Mouse (Mus musculus) adrenal gland, adult 8-10 months (tissue): Measurements from ENCODE around the gene Rassf5. TPM values are rescaled to one million over a fixed set of nuclear protein-coding genes. Genes with fewer than 3 reads are reported as not detected.
"Not testable (repeated sequence)": the region's sequence is repeated elsewhere in the genome, so short reads cannot be mapped to it uniquely, and the experiment has no call there.

Experiments used
- DNase-seq: peaks from one replicate; pipeline ENCODE4 v3.0.0; 2022
- total RNA-seq, 4 experiments: library from RNA; stranded (reverse); gene quantifications; 2 replicates each; pipeline ENCODE4 v1.2.4; 2022

Gene Rassf5
- total RNA-seq, 4 experiments from 2014 or later: 13.1 to 23.8 (median 20.7) TPM

DNA sequence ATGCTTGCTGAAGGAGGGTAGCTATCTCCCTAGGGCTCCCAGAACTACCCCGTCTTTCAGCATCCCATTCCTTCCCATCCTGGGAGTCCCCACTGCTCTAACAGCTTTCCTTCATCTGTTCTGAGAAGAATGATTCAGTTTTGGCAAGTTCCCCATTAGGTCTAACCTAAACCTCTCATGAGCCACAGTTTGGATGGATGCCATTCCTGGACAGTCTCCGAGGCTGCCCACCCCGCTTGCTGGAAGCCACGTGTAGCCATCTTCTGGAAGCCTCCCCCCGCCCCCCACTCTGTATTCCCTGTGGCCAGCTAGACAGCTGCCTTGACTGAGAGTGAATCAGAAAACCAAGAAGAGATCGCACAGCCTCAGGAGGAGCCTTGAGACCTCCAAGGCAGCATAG is 12.2 kb upstream of the Rassf5 start:
- DNase-seq: no peak

DNA sequence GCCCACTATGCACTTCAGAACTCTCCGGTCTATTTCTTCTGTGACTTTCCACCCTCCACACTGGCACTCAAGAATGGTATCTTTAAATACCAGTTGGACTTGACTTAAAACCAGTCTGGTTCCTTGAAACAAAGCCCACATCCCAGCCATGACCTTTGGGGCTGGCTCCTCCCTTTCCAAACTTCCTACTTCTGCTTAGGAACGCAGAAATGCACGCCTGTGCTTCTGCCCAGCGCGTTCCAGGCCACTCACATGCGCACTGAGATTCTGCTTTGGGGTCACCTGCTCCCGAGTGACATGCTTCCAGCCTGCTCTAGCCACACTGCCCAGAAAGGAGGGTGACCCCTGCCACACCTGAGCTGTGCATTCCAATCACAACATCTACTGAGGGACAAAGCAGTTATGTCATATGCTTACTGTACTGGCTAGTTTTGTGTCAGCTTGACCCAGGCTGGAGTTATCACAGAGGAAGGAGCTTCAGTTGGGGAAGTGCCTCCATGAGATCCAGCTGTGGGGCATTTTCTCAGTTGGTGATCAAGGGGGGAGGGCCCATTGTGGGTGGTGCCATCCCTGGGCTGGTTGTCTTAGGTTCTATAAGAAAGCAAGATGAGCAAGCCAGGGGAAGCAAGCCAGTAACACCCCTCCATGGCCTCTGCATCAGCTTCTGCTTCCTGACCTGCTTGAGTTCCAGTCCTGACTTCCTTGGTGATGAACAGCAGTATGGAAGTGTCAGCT is 7.6 kb upstream of the Rassf5 start:
- not testable (repeated sequence) for DNase-seq

DNA sequence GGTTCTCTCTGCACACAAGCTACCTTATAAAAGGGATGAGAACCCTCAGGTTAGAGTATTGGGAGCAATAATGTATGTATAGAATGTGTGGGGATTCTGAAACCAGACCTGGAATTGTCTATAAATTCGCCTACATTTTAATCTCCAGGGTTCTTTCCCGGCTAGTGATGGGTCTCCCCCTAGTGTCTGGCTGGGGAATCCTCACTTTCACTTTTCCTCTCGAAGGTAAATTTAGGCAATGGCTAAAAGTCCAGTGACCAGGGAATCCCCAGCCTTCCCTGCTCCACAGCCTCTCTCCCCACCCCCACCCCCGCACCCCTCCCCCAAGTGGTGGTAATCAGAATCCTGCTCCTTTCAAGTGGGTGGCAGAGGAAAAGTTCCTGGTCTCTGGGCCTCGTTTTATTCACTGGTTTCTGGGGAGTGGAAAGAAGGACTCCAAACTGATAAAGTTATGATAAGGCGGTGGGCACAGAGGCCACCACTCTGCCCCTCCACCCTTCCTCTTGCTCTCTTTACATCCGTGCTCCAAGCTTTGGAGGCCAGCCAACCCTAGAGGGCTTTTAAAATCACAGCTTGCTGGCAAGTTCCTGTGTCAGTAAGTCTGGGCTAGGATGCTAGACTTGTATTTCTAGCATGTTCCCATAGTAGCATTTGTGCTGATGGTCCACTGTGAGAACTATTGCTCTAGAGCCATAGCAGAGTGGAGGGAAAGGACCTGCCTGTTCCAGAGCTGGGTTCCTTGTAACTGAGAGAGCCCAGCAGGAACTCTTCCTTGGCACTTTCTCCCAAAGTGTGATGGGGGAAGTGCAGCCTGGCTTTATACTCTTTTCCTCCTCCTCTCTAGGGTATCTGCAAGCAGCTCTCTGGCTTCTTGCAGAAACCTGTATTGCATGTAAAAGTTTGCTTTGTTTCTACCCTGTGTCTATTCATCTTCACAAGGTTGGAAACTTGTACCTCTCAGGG is 1.7 kb upstream of the Rassf5 start:
- DNase-seq: no peak

DNA sequence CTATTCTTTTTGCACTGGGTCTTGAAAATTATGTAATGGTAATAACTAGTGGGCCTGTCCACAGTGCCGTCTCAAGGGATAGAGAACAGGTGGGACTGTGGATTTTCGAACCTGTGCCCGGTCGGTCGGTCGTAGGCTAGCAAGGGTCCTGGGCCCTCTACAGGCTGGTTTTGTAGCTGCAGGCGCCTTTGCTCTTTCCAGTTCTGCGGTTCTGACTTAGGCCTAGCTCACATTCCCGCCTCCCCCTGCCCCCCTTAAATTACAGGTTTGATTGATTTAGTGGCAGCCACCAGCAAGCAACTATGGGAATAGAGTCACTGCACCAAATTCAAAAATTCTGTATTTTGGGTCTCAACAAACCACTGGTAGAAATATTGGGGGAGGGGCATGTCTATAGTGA is 868 bp upstream of the Rassf5 start:
- no peak for DNase-seq

DNA sequence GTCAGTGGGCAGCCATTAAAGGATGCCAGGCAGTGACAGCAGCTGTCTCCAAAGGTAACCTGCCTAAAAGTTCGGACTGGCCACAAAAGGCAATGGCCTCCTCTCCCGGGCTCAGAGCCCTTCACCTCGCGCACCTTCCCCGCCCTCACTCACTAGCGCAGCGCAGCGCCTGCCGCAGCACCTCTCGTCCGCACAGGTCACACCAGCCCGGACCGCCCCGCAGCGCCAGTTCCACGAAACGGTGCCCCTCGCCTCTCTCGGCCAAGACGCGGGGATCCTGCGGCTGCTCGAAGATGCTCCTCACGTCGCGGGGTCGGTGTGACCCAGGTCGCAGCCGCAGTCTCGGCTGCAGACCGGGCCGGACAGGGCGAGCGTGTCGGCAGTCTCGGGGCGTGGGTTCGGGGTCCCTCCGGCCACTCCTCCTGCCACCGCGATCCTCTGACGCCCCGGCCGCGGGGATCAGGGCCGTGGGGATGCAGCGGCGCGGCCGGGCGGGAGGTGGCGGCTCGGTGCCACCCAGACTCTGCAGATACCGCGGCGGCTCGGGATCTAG is 446 bp downstream of the Rassf5 start:
- no peak for DNase-seq

DNA sequence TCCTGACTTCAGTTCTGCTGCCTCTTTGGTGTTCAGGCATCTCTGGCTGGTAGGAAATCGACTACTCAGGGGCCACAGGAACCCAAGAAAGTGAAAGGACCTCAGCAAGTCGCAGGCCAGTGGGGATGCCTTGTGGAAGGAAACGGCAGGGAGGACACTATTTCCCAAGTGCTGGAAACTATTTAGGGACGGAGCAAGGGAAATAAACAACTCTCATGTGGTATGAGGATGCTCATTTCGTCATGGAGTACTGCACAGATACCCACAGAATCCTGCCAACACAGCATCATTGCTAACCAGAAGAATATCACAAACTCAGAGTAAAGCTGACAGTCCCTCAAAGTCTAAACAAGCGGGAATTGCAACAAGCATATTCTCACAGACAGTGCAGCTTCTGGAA is 2.1 kb downstream of the Rassf5 start:
- DNase-seq: no peak

DNA sequence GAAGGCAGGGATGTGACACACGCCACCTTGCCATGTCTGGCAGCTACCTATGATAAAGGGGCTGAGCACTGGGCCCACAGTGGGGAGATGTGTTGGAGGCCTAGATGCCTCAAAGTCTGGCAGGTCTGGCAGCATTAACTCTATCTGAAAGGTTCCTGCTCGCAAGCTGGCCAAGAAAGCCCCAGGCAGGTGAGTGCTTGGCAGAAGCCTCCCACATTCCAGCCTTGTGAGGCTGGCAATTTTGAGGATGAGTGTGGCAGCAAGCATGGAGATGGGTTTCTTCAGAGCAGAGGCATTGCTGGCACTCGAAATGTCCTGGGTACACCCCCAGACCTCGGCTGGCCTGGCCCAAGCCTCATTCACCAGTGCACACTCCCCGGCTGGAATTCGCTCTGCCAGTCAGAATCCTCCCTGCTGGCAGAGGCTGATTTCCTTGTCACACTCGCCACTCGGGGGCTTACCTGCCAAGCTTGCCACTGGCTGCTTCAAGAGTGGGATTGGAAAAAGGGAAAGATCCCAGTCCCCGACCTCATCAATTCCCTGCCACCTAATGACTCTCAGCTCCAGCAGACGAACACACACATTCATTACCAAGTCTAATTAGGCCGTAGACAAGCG is 5.4 kb downstream of the Rassf5 start:
- DNase-seq: no peak

DNA sequence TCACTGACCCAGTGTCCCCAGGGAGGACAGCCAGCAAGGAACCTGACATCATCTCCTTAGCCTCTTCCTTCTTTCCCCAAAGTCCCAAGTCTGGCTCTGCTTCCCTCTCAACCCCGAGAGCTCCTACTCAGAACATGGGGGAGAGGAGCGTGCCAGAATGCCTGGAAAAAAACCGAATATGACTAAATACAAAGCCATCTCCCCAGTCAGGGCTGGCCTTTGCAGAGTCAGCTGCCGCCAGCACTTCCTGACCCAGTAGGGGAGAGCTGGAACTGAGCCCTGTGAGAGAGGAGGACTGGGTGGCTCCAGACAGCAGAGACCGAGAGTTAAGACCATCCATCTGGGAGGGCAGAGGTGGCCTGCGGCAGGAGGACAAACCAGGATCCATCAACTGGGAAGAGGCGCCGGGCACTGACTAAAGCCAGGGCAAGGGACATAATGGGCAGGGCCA is 6.1 kb downstream of the Rassf5 start:
- DNase-seq: peak; percentile 77

DNA sequence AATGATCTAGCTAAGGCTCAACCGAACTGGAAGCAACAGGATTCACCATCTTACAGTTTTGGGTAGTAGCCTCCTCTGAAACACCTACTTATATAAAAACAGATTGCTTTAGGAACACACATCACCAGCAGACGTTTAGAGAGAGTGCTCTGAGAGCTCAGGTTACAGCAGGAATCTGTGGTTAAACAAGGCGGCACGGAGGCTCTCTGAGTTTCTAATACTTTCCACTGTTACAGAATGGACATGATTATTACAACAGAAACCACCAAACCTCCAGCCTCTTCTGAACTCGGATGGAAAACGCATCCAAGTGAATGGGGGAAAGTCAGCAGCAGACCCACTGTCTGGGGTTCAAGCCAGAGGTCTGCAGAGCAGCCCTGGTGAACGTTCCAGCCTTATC is 9.0 kb downstream of the Rassf5 start:
- no peak for DNase-seq

DNA sequence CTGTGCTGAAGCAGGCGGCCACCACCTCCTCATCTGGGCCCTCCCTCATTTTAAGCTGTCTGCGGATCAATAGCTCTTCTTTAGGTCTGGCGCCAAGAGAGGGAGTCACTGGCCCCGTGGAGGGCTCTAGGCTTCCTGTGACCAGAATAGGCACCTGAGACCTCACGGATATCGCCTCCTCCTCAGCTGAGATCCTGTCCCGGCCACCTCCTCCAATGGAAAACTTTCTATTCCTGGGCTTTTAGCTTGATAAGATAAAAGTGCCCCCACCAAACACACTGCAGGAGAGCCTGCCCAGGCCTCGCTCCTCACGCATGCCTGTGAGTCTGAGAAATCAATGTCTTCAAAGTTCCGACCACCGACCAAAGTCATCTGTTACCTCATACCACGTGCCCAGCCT is 11.5 kb downstream of the Rassf5 start:
- DNase-seq: no peak

DNA sequence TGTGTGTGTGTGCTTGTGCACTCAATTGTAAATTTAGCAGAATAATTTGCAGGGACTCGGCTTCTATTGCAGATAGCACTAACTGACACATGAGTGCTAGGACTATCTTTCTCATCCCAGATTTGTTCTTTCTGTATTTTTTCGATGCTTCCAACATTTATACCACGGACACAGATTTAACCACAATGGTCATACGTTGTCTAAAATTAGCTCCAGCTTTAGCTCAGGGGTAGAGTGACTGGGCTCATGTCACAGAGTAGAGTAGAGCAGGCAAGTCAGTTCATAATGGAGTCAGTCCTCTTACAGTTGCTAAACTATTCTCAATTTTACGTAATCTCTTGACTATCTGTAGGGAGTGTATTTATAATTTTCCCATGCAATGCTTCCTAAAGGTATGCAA is 16.4 kb downstream of the Rassf5 start:
- DNase-seq: no peak

DNA sequence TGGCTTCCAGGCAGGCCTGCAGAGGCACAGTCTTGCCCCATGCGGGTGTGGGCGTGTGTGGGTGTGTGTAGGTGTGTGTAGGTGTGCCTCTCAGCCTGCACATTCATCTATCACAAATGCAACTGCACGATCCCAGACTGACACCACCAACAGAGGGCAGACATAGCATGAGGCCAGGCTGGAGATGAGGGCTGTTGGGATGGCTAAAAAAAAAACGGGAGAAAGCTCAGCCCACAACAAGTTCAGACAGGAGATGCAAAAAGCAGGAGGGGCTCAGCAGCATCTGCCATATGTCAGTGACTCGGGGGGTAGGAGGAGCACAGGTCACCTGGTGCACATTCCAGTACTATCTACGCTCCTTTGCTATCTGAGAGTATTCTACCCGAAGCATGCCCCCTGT is 16.8 kb downstream of the Rassf5 start:
- no peak for DNase-seq

DNA sequence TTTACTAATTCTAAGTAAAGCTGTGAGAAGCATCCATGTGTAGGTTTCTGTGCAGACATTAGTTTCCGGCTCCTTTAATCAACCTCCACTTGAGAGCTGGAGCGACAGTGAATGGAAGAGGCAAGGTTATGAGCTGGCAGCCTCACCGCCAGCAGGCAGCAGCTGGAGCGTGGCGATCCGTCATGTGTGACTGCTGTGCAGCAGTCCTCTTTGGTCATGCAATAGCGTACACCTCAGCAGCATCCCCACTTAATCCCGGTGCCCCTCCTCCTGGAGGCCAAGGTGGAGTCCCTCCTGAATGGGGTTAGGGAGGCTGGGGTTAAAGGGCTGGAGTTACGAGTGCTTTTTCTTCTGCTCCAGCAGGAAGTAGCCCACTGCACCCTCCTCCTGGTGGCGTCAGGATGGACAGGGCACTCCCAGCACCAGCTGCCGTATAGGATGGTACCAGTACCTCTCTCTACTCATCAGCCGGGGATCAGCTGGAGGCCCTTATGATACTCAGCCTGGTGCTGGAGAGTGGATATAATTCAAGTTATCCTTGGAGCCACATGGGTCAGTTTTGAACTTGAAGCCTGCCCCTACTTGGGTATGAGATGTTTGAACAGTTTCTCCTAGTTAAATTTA is 20.1 kb downstream of the Rassf5 start:
- no peak for DNase-seq

DNA sequence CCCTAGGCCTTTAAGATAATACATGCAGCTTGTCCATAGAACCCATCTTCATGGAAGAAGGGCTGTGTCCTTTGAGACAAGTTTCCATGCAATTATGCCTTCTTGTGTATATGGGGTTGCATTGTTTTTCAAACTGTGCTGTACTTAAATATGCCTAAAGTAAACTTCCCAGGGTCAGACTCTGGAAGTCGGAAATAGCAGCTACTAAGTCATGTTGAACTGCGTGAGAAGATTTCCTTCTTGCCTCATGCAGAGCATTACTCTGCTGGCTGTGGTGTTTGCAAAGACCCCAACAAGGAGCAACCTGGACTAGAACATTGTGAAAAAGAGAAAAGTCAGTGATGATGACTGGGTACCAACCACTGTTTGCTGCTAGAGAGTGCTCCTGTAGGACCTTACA is 21.7 kb downstream of the Rassf5 start:
- no peak for DNase-seq

DNA sequence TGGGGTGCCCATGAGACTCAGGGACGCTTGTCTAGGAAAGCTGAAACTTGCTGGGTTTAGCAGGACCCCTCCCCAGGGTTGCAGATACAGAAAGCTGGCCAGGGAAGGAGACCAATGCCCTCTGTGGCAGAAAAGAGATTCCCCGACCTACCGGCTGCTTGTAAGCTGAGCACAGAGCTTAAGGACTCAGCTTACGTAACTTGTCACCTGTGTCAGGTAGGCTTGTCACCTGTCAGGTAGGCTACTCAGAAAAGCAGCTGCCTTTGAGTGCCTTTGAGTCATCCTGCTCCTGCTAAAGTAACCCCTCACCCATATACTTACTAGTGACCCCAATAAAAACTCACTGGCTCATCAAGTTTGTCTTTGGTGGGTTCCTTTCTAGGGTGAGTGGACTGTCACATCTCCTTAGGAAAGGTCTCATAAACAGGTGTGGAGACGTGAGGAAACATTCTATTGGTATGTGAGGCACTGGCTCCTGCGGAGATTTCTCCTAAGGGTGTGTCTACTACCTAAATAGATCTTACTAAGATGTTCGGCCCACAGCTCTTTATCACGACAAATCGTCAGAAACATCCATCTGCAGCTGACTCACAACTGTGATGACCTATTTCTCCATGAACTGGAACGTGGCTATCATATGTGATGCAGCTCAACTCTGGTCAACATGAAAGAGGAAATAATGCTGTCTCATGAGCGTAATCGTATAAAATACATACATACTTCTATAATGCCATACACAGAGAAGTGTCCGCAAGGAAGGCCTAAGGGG is 23.1 kb downstream of the Rassf5 start:
- no peak for DNase-seq

DNA sequence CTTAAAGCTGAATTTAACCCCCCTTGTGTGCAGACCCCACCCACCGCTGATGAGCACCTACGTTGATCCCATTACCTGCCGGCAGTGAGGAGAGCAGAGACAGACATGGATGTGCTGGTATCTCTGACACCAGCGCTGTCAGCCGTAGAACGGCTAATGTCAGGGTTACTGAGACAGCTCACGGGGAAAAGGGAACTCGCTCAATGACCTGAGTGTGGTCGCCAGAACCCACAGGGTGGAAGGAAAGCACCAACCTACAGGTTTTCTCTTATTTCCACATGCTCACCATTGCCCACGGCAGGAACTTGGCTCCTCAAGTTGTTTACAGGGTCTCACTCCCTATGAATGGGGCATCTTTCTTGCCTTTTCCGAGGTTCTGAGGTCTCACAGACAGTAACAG is 26.1 kb downstream of the Rassf5 start:
- no peak for DNase-seq

DNA sequence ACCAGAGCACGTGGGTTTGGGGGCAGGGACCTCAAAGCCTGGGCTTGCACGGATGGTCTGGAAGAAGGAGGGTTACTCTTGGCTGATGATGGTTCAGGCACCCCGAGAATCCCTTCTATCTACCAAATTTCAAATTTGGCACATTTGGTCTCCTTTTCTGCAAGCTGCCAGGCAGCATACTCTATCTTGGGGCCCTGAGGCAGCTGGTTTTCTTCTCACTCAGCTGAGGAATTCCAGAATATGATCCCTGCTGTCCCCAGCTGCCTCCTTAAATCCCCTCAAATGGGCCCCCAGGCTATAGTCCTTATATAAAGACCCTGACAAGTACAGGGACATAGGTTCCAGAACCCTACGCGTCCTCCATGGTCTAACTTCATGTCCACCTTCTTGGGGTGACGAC is 31.7 kb downstream of the Rassf5 start:
- no peak for DNase-seq

DNA sequence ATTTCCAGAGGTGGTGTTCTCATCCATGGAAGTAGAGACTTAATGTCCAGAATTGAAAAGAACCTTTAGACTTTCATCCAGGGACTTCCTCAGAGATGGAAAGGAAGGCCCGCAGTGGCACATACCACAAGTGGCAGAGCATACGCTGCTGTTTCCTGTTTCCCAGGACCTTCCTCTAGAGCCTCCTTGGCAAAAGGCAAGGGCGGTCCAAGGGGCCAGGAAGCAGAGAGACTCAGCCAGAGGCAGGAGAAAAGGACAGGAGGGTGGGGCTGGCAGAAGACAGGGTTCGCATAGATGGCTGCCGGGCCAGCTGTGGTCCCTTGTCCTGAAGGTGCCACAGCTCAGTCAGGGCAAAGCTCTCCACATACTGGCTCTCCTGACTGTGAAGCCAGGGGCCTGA is 32.1 kb downstream of the Rassf5 start:
- no peak for DNase-seq

DNA sequence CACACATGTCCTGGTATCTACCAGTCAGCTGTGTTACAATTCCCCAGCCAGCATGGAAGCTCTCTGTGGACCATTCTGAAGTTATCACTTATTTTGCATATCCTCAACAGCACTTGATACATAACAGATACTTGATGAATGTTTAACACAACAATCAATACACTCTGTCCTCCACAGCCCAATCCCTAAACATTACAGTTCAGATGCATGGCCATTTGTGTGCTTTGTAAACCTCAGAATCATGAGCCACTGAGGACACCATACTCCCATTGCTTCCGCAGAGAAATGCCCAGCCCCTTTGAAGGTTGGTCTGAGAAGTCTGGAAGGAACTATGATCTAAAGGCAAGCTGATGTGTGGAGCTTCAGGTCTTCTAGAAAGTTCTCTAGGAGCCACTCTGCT is 33.4 kb downstream of the Rassf5 start:
- DNase-seq: no peak

DNA sequence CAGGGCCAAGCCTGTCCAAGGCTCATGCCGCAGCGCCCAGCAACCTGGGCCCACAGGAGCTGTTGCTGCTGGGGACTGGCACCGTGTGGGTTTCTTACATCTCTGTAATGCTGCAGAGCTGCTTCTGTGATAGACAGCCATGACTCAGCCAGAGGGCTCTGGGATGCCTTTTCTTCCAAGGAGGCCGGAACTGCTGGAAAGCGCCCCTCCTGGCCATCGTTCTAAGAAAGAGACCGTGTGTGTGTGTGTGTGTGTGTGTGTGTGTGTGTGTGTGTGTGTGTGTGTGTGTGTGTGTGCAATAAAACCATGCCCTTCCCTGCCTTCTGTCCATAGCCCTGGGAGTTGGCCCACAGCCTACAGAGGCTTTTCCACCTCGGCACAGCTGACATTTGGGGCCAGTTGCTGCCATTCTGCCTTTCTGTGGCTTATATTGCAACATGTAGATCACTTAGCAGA is 35.1 kb downstream of the Rassf5 start:
- DNase-seq: peak; percentile 41

DNA sequence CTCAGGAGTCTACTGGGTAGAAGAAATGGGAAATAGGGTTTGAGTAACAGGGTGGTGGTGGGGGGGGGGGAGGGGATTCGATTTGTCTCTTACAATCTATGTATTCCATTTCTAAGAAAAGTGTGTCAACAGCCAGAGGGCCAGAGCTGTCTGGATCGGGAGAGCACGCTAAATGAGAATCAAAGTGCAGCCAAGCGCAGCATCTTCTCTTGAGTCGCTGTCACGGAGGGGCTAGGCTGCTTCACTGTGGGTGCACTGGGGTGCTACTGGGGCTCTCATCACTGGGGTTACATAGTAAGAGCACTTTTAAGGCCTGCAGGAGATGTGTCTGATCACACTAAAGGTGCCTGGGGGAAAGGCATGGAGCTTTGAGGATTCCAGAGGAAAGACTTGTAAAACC is 36.3 kb downstream of the Rassf5 start:
- DNase-seq: no peak

DNA sequence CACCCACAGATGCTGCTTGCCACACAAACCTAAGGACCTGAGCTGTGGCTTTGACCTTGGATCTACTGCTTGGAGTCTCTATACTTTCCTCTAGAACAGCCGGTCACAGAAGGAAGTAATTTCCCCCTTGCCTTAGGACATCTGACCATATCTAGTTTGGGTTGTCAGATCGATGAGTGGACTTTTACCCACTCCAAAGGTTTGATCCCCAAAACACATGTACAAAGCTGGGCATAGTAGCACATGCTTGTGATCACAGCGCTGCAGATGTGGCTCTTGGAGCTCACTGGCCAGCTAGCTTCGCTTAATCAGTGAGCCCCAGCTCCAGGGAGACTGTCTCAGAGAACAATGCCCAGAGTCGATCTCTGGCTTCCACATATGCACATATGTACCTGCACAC is 37.0 kb downstream of the Rassf5 start:
- no peak for DNase-seq
